Mouse (Mus musculus): ENCODE measurements around the gene Skp1a.

DNA sequence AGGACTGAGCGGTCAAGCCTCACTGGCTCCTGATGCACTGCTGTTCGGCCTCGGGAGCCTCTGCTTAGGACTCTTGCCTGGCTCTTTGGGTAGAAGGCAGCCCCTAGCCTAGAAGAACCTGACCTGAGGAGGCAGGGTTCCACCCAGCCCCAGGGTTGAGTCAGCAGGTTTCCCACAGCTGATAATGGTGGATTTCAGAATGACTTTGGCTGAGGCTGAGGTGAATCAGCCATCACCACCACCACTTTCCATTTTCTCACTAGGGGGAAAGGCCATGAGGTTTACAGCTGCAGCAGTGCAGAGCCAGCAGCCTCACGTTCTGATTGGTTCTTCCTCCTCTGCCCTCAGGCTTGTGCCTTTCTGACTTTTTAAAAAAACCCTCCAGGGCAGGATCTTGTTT lies 29.1 kb downstream of the Skp1a start:
- TF ChIP-seq CTCF (IDR thresholded peaks at IDR 0.05; ENCODE audit: borderline replicate concordance, extremely low read depth, insufficient read depth, insufficient read length) (no peak), POLR2A (IDR thresholded peaks at IDR 0.05; ENCODE audit: borderline replicate concordance, extremely low read depth, insufficient read depth, insufficient read length, poor library complexity, severe bottlenecking) (no peak)
